Mouse (Mus musculus): Measurements from ENCODE around the gene Ndufs6.
A peak's percentile ranks its signal among the peaks of the same experiment; 100 is the strongest.

Gene Ndufs6

GRCm38 (mm10) chr13:73327827-73328698, at the start of gene Ndufs6, which contains the start of gene Mrpl36:
Ndufs6 (minus strand) TSS chr13:73328542.
Mrpl36 (plus strand) TSS chr13:73328513.
- peak; percentile 92 for DNase-seq

- no peak for DNase-seq
Measured at GRCm38 (mm10) chr13:73377637-73378036, 49.3 kb upstream of the Ndufs6 start.

GRCm38 (mm10) chr13:73374612-73375011, 46.3 kb upstream of the Ndufs6 start:
- DNase-seq, result no peak

- no peak for DNase-seq
Measured at GRCm38 (mm10) chr13:73373367-73373766, 45.0 kb upstream of the Ndufs6 start.

GRCm38 (mm10) chr13:73357106-73357505, 28.8 kb upstream of the Ndufs6 start:
- no peak for DNase-seq

GRCm38 (mm10) chr13:73352491-73352890, 24.1 kb upstream of the Ndufs6 start:
- DNase-seq, result no peak

- no peak for DNase-seq
Measured at GRCm38 (mm10) chr13:73351910-73352309, 23.6 kb upstream of the Ndufs6 start.

- DNase-seq, result no peak
Measured at GRCm38 (mm10) chr13:73350741-73351140, 22.4 kb upstream of the Ndufs6 start.

GRCm38 (mm10) chr13:73347922-73348650, 19.7 kb upstream of the Ndufs6 start:
- DNase-seq, result no peak

GRCm38 (mm10) chr13:73347171-73347570, 18.8 kb upstream of the Ndufs6 start:
- DNase-seq, result no peak

- DNase-seq, result no peak
Measured at GRCm38 (mm10) chr13:73346743-73347142, 18.4 kb upstream of the Ndufs6 start.

GRCm38 (mm10) chr13:73346131-73346530, 17.8 kb upstream of the Ndufs6 start:
- no peak for DNase-seq

GRCm38 (mm10) chr13:73345102-73345890, 17.0 kb upstream of the Ndufs6 start:
- DNase-seq, result no peak

- DNase-seq, result no peak
Measured at GRCm38 (mm10) chr13:73336753-73337152, 8.4 kb upstream of the Ndufs6 start.

- no peak for DNase-seq
Measured at GRCm38 (mm10) chr13:73331736-73332135, 3.4 kb upstream of the Ndufs6 start.

GRCm38 (mm10) chr13:73330844-73331501, 2.6 kb upstream of the Ndufs6 start:
- DNase-seq, result peak; percentile 88

- DNase-seq, result no peak
Measured at GRCm38 (mm10) chr13:73323406-73323805, 4.9 kb downstream of the Ndufs6 start.

- DNase-seq, result no peak
Measured at GRCm38 (mm10) chr13:73322626-73323025, 5.7 kb downstream of the Ndufs6 start.

- DNase-seq, result no peak
Measured at GRCm38 (mm10) chr13:73320048-73320447, 8.3 kb downstream of the Ndufs6 start.

GRCm38 (mm10) chr13:73310183-73310929, 18.0 kb downstream of the Ndufs6 start:
- no peak for DNase-seq

- DNase-seq, result no peak
Measured at GRCm38 (mm10) chr13:73306430-73306829, 21.9 kb downstream of the Ndufs6 start.

GRCm38 (mm10) chr13:73306085-73306410, 22.3 kb downstream of the Ndufs6 start:
- DNase-seq, result no peak
